23 mouse cellular contexts compared by ENCODE assay signal in the genomic region with DNA sequence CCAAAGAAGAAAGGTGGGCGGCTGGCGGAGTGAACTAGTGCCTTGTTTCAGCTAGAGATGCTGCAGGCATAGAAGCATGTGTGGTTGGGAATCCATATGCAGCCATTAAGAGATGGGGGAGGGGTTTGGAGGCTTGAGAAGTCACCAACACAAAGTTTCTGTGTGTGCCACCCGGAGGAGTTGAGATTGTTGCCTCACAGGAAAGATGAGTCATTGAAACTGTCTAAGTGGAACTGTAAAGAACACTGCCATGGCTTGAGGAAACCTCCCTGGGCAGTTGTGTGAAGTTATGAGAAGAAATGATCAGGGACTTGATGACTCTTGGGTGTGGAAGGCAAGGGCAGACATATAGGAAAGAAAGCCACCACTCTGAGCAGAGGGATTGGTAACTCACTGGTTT. TPM values are rescaled to one million over a fixed set of nuclear protein-coding genes. Genes with fewer than 3 reads are reported as not detected.
"Had no signal": no experiment of that assay in that cellular context is flagged by ENCODE, and none has a peak within 500 bp of the region (broad histone marks: within the 10 kb centered on the region; RNA-seq: fewer than 3 reads in every experiment).

No protein-coding gene starts in this region.

- H3K4me3 ChIP-seq: midbrain, embryonic 10.5 days; midbrain, embryonic 12.5 days; myocyte; neural tube, embryonic 13.5 days; neural tube, embryonic 15.5 days had no signal

- DNase-seq: lung, adult 18-20 months; lung, embryonic 14.5 days; lung, postnatal 10 days; midbrain, embryonic 14.5 days; retina, postnatal 1 day; right cerebral cortex, adult 18-20 months; right cerebral cortex, postnatal 25 days; right cerebral cortex, postnatal 4 days; spleen, adult 18-20 months; thymus, adult 18-20 months; thymus, postnatal 25 days; thymus, postnatal 4 days had no signal

- H3K4me1 ChIP-seq: midbrain, embryonic 12.5 days; neural tube, embryonic 15.5 days had no signal

- ATAC-seq: midbrain, embryonic 16.5 days had no signal

- H3K4me2 ChIP-seq: lung, embryonic 14.5 days; midbrain, embryonic 12.5 days; neural tube, embryonic 13.5 days; neural tube, embryonic 15.5 days had no signal

- H3K9me3 ChIP-seq: midbrain, embryonic 10.5 days; midbrain, embryonic 12.5 days; neural tube, embryonic 13.5 days; neural tube, embryonic 15.5 days had no signal

- H3K27me3 ChIP-seq: midbrain, embryonic 12.5 days; neural tube, embryonic 13.5 days; neural tube, embryonic 15.5 days had no signal

- H3K27ac ChIP-seq: liver, embryonic 14.5 days; midbrain, embryonic 10.5 days; midbrain, embryonic 12.5 days; neural tube, embryonic 13.5 days; neural tube, embryonic 15.5 days had no signal

- H3K9ac ChIP-seq: liver, embryonic 14.5 days; lung, embryonic 14.5 days; midbrain, embryonic 12.5 days; neural tube, embryonic 13.5 days; neural tube, embryonic 15.5 days had no signal

- H3K36me3 ChIP-seq: midbrain, embryonic 10.5 days; midbrain, embryonic 12.5 days; neural tube, embryonic 13.5 days; neural tube, embryonic 15.5 days had no signal

RNA-seq across cellular contexts. Expression of gene Egfem1, which starts 32.7 kb away (rescaled TPM):
- total RNA-seq: megakaryocyte-erythroid progenitor cell, adult 5-6 weeks had no signal
- polyA plus RNA-seq: myocyte; small intestine, adult 2 months; thymus, postnatal 0 days; urinary bladder, adult 2 months had no signal
